Mouse (Mus musculus): ENCODE results near the gene Olfr633.
A peak's percentile ranks its signal among the peaks of the same experiment; 100 is the strongest.
"Not testable (repeated sequence)": the region's sequence is repeated elsewhere in the genome, so short reads cannot be mapped to it uniquely, and the experiment has no call there.

The Olfr633 gene

DNA sequence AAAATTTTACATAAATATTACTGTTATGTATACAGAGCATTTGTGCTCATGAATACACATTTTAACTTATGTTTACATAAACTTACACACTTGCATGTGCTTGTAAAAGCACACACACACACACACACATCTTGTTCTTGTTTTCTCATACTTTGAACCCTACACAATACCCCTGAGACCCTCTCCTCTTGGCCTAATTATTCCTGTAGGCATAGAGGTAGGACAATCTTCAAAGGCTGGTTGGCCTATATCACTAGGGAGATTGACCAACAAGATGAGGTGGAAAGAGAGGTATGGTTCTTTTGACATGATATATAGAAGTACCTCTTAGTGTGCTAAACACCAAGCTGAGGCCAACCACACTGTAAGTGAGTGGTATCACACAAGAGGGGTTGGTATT, at the start of gene Olfr633:
Olfr633 (plus strand) TSS at position 301 of the 400 bp plus-strand sequence.
- no peak for DNase-seq

DNA sequence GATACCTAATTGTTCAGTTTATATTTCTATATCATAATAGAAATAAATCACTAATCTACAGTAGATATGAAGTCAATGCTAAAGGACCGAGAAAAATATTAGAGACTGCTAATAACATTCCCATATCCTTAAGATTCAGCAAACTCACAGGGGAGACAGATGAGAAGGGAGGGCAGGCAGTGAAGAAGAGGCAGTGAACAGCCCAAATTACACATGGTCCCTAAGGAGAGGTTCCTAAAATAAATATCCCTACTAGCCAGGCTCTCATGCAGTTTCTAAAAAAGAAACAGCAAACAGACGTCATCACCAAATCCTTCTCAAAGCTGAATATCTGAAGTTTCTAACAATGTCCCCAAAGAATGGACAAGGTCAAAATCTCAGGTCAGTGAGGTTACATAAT, 41.0 kb upstream of the Olfr633 start, which contains the start of gene Olfr65:
Olfr65 (plus strand) TSS at position 301 of the 400 bp plus-strand sequence.
- DNase-seq: no peak

DNA sequence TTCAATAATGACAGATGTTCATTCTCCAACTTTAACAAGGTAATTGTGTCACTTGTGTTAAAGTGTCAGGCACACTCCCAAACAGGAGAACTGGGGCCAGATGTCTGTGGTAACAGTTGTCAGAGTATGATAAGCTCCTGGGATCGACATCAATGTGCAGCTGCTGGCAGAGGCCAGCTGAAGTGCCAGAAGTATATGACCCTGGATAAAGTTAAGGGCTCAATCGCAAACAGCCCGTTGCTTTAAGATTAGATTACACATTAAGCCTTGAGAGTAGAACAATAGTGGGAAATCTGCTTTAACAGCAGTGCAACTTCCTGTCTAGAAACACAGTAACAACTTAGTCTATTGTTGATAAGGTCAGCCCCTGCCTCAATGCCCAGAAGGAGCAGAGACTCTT, 34.2 kb upstream of the Olfr633 start:
- no peak for DNase-seq

DNA sequence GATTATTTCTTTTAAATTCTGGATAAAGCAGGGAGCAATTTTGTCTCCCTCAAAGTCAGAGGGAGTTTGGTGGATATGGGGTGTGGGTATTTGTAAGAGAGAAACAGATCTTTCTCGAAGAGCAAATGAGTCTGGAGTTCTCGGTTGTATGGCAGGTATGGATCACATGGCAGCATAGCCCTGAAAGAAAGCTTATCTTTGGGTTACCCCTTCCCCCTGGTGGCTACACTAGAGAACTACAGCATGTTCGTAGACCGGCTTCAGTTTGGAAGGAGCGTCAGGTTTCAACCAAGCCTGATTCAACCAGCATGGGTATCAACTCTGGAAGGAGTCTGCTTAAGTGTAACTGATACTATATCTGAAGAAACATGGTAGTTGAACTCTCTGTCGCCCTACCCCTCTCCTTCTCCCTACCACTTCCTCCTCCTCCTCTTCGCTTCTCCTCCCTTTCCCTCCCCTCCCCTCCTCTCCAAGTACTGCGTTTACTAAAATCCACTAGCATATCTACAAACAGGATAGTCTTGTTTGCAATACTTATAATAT, 31.2 kb upstream of the Olfr633 start:
- DNase-seq: no peak

DNA sequence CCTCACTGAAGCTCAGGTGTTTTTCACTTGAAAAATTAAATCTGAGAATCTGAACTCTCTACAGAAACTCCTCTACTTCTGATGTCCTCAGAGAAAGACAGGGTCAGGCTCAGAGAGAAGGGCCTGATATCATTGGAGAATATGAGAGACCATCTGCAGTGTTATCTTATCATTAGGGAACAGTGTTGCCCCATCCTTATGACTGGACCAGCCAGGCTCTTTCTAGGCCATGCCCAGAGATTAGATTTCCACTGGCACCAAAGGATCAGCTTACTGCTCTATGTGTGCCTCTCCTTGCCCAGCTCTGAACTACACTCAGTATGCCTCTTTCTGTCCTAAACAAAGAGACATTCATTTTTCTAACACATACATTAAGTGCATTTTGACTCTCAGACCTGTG, 28.9 kb upstream of the Olfr633 start:
- DNase-seq: no peak

DNA sequence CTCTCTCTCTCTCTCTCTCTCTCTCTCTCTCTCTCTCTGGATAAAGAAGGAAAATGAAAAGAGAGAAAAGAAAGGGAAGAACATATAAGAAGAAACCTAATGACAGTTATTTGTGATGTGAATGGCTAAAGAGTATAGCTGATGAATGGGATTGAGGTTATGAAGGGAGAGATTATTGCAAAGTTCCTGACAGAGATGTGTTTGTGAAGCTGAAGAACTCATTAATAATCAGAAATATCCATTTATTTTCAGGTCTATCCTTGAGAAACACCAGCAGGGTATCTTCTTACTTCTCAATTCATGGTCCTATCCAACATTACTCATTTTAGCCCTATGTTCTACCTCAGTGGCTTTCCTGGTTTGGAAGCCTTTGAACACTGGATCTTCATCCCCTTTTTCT, 15.7 kb upstream of the Olfr633 start, which contains the start of gene Olfr631:
Olfr631 (plus strand) TSS at position 301 of the 400 bp plus-strand sequence.
- no peak for DNase-seq

DNA sequence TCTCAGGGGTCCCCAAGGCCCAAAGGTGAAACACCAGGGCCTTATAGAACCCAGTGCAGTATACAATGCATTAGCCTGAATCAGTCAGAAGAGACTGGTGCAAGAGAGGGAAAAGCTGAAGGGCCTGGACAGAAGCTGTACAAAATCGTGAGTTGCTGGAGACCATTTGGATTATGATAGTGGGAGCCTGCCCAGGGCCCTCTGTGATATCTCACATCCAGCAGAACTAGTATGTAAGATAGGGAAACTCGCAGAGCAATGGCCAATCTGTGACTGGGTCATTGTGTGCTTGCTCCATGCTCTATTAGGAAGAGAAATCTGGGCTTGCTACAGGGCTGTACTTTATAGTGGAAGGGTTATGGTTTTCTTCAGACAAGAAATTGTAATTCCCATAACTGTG, 10.0 kb upstream of the Olfr633 start, which contains the start of gene Olfr632:
Olfr632 (plus strand) TSS at position 84 of the 400 bp plus-strand sequence.
- no peak for DNase-seq

DNA sequence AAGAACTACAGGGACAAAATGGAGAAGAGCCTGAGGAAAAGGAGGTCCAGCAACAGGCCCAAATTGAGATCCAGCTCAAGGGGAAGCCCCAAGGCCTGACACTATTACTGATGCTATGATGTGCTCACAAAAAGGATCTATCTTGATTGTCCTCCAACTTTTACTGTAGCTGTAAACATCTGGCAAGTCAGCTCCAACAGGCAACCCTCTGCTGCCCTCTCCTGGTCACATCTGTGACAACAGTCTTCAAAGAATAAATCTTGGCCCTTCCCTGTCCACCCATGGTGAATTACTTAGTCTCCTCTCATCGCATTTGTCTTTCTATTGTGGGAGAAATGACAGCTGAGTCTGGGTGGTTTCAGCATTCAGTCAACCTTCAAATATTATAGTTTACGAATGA, 1.5 kb upstream of the Olfr633 start:
- peak; percentile 32 for DNase-seq

DNA sequence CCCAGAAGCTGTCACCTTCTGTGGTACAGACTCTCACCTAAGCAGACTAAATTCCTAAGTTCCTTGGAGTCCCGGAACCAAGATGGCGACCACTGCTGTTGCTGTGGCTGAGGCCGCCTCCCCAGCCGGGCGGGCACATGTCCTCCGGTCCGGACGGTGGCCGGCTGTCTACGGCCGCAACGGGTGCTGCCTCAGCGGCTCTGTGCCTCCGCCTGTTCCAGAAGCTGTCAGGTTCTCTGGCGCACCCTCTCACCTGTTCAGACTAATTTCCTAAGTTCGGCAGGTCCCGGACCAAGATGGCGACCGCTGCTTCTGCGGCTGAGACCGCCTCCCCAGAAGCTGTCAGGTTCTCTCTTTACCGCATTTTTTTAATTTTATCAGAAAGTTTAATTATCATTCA, 22.6 kb downstream of the Olfr633 start:
- DNase-seq: not testable (repeated sequence)

DNA sequence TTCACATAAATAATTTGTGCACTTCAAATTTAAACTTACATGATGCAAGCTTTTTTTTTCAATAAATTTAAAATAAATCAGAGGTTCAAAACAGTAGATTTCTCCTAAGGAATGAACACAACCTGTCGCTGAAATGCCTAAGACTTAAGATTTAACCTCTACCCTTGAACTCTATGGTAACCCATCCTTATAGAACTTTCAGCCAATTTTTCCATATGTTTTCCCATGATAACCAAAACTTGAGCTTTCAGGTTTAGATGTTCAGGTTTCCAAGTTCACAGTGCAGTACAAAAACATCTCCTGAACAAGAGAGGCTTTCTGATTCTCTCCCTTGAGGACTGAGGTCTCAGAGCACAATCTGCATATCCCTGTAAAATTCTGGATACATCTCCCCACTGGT, 26.6 kb downstream of the Olfr633 start, which contains the start of gene Olfr635:
Olfr635 (plus strand) TSS at position 301 of the 400 bp plus-strand sequence.
- DNase-seq: no peak

DNA sequence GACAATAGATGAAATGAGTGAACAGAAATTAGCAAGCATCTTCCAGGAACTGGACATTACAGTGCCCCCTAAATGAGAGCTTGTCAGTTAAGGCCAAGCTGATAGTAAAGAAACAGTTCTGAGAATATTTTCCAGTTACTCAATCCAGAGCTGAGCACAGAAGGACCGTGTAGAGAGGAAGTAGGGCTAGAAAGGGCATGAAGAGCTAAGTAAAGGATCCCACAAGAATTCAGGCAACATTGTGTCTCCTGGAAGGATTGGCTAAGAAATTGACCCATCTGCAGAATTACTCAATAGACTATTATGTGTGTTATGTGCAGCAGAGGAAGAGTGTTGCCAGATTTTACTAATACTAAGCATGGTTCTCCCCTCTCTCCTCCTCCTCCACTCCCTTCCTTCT, 27.5 kb downstream of the Olfr633 start:
- no peak for DNase-seq

DNA sequence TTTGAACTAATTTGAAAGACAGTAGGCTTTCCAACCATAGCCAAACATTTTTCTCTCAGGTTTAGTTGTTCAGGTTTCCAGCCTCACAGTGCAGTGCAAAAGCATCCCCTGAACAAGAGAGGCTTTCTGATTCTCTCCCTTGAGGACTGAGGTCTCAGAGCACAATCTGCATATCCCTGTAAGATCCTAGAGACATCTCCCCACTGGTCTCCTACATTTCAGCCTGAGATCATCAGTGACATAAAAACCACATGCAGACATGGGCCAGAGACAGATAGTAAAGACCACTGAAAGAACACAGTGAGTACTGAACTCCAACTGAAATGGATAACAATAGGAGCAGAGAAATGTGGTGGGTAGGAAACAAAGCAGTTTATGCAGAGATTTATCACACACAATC, 54.2 kb downstream of the Olfr633 start, which contains the start of gene Olfr638:
Olfr638 (plus strand) TSS at position 301 of the 400 bp plus-strand sequence.
- no peak for DNase-seq
